Mouse (Mus musculus): ENCODE measurements around the gene Nrap. TPM values are rescaled to one million over a fixed set of nuclear protein-coding genes. Genes with fewer than 3 reads are reported as not detected.
"Not testable (repeated sequence)": the region's sequence is repeated elsewhere in the genome, so short reads cannot be mapped to it uniquely, and the experiment has no call there.

Gene Nrap
- under 1 TPM; 0.07 to 0.20 TPM for total RNA-seq (2021)
- long read RNA-seq, experiment 1, partial matches to known transcripts: 2 of 2 reads
- long read RNA-seq, experiment 1, other reads (novel, unspliced or antisense): 0 of 2 reads
- long read RNA-seq, experiment 2: 0 reads

DNA sequence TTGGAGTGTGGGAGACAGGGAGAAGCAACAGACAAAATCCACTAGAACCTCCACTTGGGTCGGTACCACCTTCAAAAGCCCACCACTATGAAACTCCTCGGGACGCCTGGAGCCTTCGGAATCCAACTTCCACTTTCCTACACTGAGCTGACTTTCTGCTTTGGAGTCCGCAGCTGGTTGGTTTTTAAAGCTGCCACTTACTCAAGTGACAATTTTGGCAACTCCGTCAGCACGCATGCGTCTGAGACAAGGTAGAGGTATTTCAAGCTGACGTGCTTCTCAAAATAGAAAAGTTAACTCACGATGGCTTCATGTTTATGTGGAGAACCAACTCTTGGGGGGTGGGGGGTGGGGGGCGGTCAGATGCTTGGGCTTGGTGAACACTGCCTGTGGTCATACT, at the start of gene Nrap:
Nrap (minus strand) TSS at position 159 of the 400 bp plus-strand sequence.
- no peak for DNase-seq

DNA sequence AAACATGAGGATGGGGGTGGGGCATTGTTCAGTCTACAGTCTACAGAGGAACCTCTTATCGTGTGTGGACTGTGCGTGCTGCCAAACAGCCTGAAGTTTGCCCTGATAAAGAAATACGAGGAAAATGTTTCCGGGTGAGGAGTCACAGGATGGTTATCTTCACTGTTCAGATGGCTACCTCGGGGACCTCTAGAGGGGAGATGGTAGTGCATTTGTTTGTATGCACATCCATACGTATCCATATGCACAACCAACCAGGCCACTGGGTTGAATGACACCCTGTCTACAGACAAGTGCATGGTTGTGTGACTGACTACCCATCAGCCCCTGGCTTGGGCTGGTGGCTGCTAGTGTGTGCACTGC, 49.2 kb upstream of the Nrap start:
- DNase-seq: no peak

DNA sequence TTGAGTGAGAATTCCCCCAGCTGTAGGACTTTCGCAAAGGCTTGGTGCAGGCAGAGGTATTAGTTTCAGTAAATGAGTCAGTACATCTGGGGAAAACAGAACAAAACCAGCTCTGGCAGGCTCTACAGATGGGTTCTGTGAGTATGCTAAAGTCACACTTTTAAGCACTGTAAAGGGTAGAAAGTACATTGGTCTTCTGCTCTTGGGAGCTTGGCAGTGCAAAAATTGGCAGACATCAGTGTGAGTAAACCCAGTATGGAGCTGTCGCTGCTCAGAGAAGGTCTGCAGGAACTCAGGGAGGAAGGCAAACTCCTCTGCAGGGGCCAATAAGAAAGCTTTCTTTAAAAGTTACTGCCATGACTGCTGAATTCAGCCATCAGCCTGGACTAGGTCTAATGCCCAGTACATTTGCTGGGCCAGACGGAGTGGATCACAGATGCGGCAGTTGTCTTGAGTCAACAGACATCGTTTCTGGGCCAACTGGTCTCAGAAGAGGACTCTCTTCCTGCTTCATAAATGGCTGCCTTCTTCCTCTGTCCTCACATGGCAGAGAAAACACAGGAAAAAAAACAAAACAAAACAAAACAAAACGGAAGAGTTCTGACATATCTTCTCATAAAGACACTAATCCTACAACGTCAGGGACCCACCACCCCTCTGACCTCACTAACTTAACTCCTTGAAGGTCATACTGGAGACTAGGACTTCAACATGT, 48.7 kb upstream of the Nrap start:
- DNase-seq: no peak

DNA sequence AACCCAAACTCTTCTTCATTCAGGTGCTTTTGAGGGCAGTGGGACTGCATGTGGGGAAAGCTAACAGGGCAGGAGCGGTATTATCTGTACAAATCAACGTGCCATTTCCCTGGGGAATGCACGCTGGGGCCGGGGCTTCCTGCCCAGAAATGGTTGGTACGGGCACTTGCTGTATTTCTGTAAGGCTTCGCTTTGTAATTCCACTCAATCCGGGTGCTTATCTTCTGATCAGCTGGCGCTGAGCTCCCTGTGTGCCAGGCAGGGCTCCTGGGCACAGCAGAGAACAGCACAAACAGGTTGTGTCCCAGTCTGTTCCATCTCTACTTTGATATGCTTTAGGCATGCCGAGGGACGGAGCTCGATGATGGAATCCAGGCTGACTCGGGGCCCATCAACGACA, 46.5 kb upstream of the Nrap start:
- no peak for DNase-seq

DNA sequence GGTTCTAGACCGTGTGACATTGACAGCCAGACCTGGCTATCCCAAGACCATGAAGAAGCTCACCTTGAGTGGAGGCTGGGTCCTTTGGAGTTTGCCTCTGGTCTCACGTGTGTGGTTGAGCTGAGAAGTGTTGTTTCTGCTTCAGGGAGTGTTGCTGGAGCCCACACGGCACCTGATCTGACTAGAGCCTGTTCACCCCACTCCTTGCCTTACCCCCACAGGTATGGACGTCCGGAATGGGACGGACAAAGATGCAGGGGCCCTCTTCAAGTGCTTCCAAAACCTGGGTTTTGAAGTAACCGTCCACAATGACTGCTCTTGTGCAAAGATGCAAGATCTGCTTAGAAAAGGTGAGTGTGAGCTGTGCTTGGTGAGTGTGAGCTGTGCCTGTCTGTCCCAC, 43.7 kb upstream of the Nrap start:
- DNase-seq: no peak

DNA sequence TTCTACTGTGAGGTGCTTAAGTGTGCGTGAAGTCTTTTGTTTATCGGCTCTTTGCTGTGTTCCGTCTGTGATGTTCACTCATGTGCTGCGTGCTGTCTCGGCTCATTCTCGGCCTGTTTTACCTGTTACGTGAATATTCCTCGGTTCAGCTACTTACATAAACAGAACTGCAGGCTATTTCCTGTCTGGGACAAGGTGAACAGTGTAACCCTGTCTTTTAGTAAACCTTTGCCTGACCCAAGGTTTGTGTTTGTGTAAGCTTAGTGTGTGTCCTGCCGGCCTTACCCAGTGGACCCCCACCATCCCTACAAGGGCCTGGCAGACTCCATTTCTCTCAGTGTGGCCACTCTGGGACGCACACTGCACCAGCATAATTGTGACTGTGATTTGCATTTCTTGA, 42.9 kb upstream of the Nrap start:
- no peak for DNase-seq

DNA sequence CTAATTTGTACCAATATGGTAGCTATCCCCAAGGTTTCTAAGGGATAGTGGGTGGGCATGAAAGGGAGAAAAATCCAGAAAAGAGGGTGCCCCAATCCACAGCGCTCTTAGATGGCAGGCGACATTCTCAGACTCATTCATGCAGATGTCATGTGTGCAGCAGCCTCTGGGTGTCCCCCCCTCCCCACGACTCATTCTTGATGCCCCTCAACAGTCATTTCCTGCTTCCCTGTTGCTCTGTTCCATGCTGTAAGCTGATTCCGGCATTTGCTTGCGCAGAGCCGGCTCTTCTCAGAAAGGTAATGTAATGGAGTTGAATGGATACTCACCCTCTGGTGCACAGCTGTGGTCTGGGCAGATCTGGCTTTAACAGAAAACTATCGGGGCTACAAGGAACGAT, 40.5 kb upstream of the Nrap start:
- DNase-seq: no peak

DNA sequence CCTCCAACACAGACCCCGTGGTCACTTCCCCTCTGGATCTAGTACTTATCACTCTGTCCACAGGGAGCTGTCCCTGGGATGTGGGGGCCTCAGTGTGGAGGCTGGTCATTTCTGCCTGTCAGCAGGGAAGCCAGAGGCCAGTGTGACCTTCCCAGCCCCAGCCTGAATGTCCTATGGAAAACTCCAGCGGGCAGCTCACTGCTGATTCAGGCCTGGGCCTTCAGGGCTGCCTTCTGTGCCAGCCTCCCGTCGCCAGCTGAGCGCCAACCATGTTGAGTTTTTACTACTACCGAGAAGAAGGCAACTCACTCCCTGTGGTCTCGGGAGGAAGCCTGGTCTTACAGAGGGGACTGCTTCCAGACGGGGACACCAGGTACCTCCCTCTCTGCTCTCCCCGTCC, 35.7 kb upstream of the Nrap start:
- peak; percentile 44 to 54 for DNase-seq

DNA sequence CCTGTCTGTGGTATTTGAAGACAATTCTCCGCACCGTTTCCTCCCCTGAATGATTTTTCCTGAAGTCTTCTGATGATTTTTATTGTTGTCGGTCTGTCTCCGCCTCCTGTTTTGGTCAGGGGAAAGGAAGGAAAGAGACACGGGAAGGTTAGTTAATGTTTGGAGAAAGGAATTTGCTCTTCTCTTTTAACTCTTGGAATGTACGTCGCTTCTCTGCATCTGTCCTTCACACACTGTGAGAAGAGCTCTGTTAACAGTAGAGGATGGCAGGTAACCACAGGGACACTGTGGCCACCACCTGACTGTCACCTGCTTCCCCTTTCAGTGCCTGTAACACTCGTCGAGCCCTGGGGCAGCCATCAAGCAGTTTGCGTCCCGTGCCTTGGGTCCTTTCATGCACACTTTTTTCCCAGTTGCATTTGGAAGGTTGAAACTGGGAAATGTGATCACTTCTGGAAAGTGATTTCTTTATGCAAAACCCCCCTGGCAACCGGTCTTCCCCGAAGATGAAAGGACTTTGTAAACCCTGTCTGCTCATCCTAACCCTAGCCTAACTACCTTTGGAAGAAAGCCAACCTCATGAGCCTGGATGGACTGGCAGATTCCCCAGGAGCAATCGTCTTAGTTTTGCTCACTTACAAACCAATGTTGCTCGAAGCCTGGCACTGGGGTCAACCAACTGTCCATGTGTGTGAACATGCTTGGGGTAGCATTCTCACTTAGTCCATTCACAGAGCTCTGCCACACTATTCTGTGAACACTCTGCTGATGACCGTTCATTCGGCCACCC, 35.0 kb upstream of the Nrap start:
- no peak for DNase-seq

DNA sequence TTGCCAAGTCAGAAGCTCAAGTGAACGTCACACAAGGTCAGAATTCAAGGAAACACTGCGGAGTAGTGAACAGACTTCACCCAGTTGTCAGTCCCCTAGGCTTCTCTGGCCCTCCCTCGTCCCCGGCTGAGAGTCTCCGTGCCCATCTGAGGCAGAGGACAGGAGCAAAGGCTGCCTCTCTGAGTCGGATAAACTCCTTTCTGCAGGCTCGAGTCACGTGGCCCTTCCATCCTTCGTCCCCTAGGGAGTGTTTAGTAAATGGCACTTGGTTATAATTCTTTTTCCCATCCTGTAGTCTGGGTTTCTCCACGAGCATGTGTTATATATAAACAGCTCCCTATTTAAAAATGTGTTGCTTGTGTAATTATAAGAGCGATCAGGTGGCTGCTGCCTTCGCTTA, 33.5 kb upstream of the Nrap start:
- no peak for DNase-seq

DNA sequence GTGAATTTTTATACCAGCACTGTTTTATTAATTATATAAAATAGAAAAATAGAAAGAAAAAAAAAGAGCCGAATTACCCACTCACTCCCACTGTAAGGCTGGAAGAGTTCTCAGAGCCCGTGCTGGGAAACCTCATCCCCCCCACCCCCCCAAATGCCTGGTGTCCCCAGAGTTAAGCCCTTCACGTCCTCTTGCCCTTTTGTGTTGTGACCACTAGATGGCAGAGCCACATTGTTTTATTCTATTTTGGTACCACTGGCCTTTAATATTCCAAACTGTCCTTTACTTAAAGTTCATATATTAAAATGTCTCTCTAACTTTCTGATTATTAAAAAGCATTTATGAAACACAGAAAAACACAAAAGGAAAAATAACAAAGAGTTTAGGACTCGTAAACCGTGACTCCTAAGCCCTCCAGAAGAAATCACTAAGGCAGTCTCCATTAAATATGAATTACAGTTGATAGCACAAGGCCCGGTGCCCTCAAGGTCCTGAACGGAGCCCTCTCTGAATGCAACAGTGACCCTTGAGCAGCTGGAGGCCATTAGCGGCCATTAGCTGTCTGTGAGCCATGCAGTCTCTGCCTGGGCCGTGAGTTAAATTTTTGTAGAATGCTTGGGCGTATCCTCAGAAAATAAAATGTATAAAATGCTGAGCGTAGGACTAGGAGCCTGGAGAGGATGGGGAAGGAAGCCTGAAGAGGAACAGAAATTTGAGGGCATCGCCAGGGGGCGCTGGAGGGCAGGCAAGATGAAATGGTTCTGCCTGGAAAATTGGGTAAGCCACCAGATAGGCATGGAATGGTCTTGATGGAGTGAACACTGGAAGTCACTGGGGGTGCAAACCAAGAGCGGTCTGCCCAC, 32.9 kb upstream of the Nrap start:
- peak; percentile 90 to 93 for DNase-seq

DNA sequence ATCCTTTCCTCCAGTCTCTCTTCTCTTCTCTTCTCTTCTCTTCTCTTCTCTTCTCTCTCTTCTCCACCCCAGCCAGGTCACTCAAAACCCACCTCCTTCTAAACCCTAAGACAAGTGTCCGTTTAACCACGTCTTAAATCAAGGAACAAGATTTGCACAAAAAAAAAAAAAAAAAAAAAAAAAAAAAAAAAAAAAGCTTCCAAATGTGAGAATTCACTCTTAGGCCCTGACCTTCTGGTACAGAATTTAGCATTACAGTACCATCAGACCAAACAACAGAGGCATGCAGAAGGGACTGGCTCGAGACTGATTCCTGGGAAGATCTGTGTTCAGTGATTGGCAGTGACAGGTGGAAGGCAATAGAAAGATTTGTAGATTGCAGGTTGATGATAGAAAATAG, 30.5 kb upstream of the Nrap start:
- DNase-seq: no peak

DNA sequence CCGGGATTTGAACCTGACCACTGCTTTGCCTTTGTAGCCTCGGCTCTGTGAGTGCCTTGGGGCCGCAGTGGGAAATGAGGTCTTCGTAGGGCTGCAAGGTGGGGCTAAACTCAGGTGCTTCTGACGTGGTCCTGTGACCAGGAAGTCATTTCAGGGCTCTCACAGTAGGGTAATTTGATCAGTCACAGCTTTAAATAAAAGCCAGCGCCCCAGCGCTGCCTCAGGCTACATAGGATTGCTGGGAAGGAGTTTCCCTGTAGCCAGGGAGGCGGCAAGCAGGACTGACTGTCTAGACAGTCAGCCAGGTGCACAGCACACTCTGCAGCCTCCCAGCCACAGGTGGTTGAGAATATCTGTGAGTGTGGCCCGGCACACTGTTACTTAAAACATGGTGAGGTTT, 29.6 kb upstream of the Nrap start:
- no peak for DNase-seq

DNA sequence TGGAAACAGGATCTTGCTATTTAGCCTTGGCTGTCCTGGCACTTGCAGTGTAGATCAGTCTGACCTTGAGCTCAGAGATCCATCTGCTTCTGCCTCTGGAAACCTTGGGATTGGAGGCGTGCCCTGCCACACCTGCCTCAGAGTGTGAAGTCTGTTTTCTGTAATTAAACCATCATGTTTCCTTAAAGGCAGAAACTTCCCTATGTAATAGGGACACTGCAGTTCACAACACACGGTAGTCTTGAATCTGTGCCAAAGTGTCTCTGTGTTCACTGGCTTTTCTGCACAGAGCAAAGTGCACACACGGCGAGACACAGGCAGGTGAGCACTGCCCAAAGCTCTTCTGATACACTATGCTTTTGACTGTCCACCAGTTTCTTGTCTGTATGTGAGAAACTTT, 28.6 kb upstream of the Nrap start:
- DNase-seq: no peak

DNA sequence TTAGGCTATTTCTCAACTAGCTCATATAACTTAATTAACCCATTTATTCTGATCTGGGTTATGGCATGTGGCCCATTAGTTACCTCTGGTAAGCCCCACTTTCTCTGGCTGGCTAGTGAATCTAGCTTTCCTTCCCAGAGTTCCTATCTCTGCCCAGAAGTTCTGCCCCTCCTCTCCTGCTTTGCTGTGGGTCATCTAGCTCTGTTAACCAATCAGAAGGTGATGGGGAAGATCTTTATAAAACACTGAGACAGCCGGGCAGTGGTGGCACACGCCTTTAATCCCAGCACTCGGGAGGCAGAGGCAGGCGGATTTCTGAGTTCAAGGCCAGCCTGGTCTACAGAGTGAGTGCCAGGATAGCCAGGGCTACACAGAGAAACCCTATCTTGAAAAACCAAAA, 20.0 kb upstream of the Nrap start:
- DNase-seq: not testable (repeated sequence)

DNA sequence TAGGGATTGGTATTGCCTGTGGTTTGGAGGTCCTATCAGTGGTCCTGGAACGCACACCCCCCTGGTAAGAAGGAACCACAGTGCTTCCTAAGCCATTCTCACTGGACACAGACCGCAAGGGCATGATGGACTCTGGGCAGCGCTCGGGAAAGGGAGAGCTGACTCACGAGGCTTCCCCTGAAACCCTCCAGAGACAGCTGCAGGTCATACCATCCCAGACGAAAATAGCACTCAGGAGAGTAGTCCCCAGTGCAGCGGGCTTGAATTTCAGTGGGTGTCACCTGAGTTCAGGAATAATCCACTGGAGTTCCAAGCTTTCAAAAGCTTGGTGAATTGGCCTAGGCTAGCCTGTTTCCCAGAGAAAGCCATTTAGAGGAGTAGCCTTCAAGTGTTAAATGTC, 16.7 kb upstream of the Nrap start:
- no peak for DNase-seq

DNA sequence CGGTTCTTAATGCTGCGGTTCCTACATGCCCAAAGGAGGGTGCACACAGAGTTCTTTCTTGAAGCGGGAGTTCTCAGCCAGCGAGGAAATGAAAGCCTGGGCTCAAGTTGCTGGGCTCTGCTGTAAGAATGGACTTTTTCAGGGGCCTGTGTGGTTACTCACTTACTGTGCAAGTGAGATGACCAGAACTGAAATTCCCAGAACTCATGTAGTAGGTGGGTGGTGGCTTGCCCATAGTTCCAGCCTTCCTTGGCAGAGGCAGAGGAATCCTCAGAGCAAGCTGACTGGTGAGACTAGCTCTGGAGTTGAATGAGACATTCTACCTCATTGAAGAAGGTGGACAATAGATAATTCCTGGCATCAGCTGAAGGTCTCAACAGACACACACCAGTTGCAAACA, 16.0 kb upstream of the Nrap start:
- no peak for DNase-seq

DNA sequence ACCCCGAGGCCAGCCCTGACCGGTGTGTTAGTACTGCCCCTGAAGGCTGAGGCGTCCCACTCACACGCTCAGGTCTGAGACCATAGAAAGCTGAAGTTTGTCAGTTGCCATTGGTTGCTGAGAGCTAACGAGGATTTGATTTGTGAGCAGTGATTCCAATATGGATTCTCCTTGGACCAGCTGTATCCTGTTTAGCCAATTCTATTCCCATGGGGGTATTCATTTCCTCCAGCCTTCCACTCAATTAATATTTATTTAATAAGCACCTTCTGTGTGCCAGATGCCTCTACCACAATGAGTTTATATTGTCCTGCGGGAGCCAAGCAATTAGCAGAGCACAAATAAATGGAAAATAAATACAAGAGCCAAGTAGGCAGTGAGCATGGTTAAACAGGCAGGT, 12.0 kb upstream of the Nrap start:
- no peak for DNase-seq

DNA sequence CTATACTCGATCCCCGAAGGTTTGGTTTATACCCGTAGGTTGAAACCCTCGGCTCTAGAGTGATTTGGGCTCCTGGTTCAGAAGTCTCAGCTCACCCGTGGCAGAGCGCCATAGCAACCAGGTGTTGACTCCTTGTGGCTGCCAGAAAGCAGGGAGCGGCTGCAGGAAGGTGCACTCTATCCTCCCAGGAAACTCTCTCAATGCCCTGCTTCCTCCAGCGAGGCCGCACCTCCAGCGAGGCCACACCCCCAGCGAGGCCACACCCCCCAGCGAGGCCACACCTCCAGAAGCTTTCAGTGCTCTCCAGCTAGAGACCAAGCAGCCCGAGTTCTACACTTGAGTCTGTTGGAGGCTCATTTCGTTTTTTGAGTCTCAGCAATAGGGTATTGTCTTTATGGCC, 10.4 kb upstream of the Nrap start:
- DNase-seq: peak; percentile 74 to 86

DNA sequence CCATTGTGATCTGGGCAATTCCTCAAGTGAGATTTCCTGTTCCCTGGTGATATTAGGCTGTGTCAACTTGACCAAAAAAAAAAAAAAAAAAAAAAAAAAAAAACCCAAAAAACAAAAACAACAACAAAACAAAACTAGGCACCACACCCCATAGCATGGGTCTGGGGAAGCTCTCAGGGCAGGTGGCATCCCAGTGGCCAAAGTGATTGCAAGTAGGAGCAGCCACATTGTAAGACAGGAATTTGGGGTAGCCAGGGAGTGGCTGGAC, 8.6 kb upstream of the Nrap start:
- DNase-seq: no peak

DNA sequence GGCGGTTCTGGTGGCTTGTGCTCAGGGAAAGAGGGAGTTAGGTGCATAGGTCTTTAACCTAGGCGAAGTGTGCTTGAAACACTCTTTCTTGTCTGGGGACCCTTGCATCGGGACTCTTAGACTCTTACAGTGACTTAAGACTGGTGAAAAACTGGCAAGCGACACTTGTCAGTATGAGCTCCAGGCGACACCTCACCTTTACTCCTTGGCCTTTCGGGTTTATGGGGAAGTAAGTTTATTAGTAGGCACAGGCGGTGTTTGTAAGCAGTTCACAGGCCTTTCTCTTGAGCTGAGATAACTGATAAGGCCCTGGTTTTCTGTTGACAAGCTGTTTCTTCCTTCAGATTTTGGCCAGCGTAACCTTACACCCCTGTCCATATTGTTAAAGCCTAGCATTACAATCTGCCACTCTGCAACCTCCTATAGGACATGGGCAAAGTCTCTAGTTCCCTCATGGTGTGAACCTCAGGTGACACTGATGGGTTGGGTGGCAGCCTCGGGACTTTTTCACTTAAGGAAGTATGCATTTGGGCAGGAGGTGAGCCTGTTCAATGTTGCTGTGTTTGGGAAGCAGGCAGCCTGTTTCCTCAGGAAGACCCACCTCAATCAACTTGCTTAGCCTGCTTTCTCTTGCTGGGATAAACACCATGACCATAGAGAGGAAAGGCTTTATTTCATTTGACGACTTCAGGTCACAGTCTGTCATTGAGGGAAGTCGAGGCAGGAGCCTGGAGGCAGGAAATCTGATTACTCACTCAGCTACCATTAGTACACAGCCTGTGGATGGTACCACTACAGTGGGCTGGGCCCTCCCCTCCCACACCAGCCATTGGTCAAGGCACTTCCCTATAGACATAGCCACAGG, 8.1 kb upstream of the Nrap start:
- DNase-seq: no peak
